Mouse (Mus musculus): ENCODE results near the gene Ap1b1. TPM values are rescaled to one million over a fixed set of nuclear protein-coding genes. Genes with fewer than 3 reads are reported as not detected.
A peak's percentile ranks its signal among the peaks of the same experiment; 100 is the strongest.
"Not testable (repeated sequence)": the region's sequence is repeated elsewhere in the genome, so short reads cannot be mapped to it uniquely, and the experiment has no call there.

Ap1b1 gene
- polyA plus RNA-seq, 1 experiment: 27.7 TPM

GRCm38 (mm10) chr11:5065056-5065821, 78.6 kb downstream of the Ap1b1 start, which contains the start of gene Gas2l1:
Gene Gas2l1 (minus strand): TSS chr11:5065327.
- peak within 1 kb of the TSS; percentile 70 for H3K27ac ChIP-seq (ENCODE audit: control insufficient read depth, insufficient read depth, low read depth, low read length)
- peaks cover 42% of the 10 kb centered on the region for H3K4me1 ChIP-seq (ENCODE audit: control insufficient read depth, insufficient read depth, low read length)
- H3K27me3 ChIP-seq (ENCODE audit: control insufficient read depth, insufficient read depth, low read length): no peaks in the 10 kb centered on the region
- peak; percentile 38 for TF ChIP-seq CTCF (IDR thresholded peaks at IDR 0.05; ENCODE audit: control insufficient read depth, insufficient read depth, insufficient replicate concordance, low read depth, low read length)
- peak; percentile 32 for TF ChIP-seq POLR2A (IDR thresholded peaks at IDR 0.05; ENCODE audit: control insufficient read depth, low read depth, low read length)
- peak within 1 kb of the TSS; percentile 93 for H3K4me3 ChIP-seq (ENCODE audit: control insufficient read depth, low read depth, low read length)
- 0 out of 2 replicates have a peak, but pooled peaks cover 1% of the 10 kb centered on the region for H3K36me3 ChIP-seq (ENCODE audit: control insufficient read depth, insufficient read depth, low read length)

GRCm38 (mm10) chr11:5067063-5067462, 80.4 kb downstream of the Ap1b1 start:
- TF ChIP-seq POLR2A (IDR thresholded peaks at IDR 0.05; ENCODE audit: control insufficient read depth, low read depth, low read length): no peak
- no peak for TF ChIP-seq CTCF (IDR thresholded peaks at IDR 0.05; ENCODE audit: control insufficient read depth, insufficient read depth, insufficient replicate concordance, low read depth, low read length)
- Histone ChIP-seq H3K36me3 (ENCODE audit: control insufficient read depth, insufficient read depth, low read length) (0 out of 2 replicates have a peak, but pooled peaks cover 1% of the 10 kb centered on the region), H3K4me1 (ENCODE audit: control insufficient read depth, insufficient read depth, low read length) (peaks cover 32% of the 10 kb centered on the region), H3K27ac (ENCODE audit: control insufficient read depth, insufficient read depth, low read depth, low read length) (no peak overlapping the region), H3K4me3 (ENCODE audit: control insufficient read depth, low read depth, low read length) (no peak overlapping the region), H3K27me3 (ENCODE audit: control insufficient read depth, insufficient read depth, low read length) (no peaks in the 10 kb centered on the region)

DNA sequence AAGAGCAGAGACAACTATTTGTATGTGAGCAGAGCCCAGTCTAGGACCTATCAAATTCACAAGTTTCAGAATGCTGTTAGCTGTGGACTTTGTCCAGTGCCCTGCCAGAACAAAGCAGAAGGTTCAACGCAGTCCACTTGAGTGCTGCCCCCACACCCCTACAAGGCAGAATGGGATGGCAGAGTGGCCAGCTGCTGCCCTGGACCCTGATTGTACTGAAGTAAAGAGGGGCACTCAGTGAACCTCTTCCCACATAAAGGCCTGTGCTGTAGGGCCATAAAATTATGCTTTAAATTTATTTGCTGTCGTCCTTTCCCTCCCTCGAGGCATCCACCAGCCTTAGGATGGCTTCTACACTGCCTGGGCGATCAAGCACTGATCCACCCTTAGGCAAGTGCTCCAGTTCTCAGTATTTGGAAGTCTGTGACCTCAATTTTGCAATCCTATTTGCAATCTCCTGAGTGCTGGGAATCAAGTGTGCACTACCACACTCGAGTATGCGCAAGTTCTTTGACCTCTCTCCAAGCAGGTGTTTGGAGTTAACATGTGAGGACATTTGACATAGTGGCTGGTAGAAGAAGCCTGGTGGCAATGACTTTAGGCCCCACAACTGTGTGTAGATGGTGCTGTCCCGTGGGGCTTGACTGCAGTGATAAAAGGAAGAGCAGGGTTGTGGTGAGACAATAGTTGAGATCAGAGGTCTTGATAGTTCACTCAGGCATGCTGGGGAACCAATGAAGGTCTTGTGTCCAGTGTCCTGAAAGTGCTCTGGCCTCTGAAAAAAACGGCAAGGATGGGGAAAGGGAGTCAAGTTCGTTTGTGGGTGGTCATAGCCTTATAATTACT, 81.7 kb downstream of the Ap1b1 start:
- no peaks in the 10 kb centered on the region for H3K27me3 ChIP-seq (ENCODE audit: control insufficient read depth, insufficient read depth, low read length)
- TF ChIP-seq CTCF (IDR thresholded peaks at IDR 0.05; ENCODE audit: control insufficient read depth, insufficient read depth, insufficient replicate concordance, low read depth, low read length) (no peak), POLR2A (IDR thresholded peaks at IDR 0.05; ENCODE audit: control insufficient read depth, low read depth, low read length) (no peak)
- 0 out of 2 replicates have a peak overlapping the region, but pooled peaks have one; percentile 1 for H3K27ac ChIP-seq (ENCODE audit: control insufficient read depth, insufficient read depth, low read depth, low read length)
- H3K4me1 ChIP-seq (ENCODE audit: control insufficient read depth, insufficient read depth, low read length): peaks cover 20% of the 10 kb centered on the region
- no peak overlapping the region for H3K4me3 ChIP-seq (ENCODE audit: control insufficient read depth, low read depth, low read length)
- H3K36me3 ChIP-seq (ENCODE audit: control insufficient read depth, insufficient read depth, low read length): peaks cover 2% of the 10 kb centered on the region; the same call in 1 of the 2 replicates

GRCm38 (mm10) chr11:5074882-5075281, 88.3 kb downstream of the Ap1b1 start:
- Histone ChIP-seq H3K4me1 (ENCODE audit: control insufficient read depth, insufficient read depth, low read length) (no peaks in the 10 kb centered on the region), H3K27me3 (ENCODE audit: control insufficient read depth, insufficient read depth, low read length) (no peaks in the 10 kb centered on the region), H3K36me3 (ENCODE audit: control insufficient read depth, insufficient read depth, low read length) (peaks cover 1% of the 10 kb centered on the region), H3K4me3 (ENCODE audit: control insufficient read depth, low read depth, low read length) (no peak overlapping the region), H3K27ac (ENCODE audit: control insufficient read depth, insufficient read depth, low read depth, low read length) (no peak overlapping the region)
- TF ChIP-seq POLR2A (IDR thresholded peaks at IDR 0.05; ENCODE audit: control insufficient read depth, low read depth, low read length): no peak
- TF ChIP-seq CTCF (IDR thresholded peaks at IDR 0.05; ENCODE audit: control insufficient read depth, insufficient read depth, insufficient replicate concordance, low read depth, low read length): no peak

- Histone ChIP-seq H3K27me3 (ENCODE audit: control insufficient read depth, insufficient read depth, low read length) (no peaks in the 10 kb centered on the region), H3K27ac (ENCODE audit: control insufficient read depth, insufficient read depth, low read depth, low read length) (no peak overlapping the region), H3K4me3 (ENCODE audit: control insufficient read depth, low read depth, low read length) (no peak overlapping the region), H3K4me1 (ENCODE audit: control insufficient read depth, insufficient read depth, low read length) (no peaks in the 10 kb centered on the region), H3K36me3 (ENCODE audit: control insufficient read depth, insufficient read depth, low read length) (peaks cover 1% of the 10 kb centered on the region)
- TF ChIP-seq CTCF (IDR thresholded peaks at IDR 0.05; ENCODE audit: control insufficient read depth, insufficient read depth, insufficient replicate concordance, low read depth, low read length) (no peak), POLR2A (IDR thresholded peaks at IDR 0.05; ENCODE audit: control insufficient read depth, low read depth, low read length) (no peak)
These were observed 89.1 kb downstream of the Ap1b1 start for GRCm38 (mm10) chr11:5075760-5076159.

DNA sequence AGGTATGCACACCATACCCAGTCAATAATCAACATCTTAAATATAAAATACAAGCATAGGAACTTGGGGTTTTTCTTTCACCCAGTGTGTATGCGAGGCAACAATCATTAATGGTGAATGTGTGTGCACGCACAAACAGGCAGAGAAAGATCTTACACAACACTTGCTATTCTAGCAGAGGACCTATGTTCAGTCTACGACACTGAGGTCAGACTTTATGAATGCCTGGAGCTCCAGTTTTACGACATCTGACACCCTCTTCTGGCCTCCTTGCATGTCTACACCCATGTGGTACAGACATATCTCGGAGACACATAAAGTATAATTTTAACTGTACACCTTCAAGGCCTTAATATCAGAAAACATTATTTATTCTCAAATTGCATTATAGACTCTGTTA, 90.2 kb downstream of the Ap1b1 start:
- H3K27me3 ChIP-seq (ENCODE audit: control insufficient read depth, insufficient read depth, low read length); H3K27ac ChIP-seq (ENCODE audit: control insufficient read depth, insufficient read depth, low read depth, low read length); H3K36me3 ChIP-seq (ENCODE audit: control insufficient read depth, insufficient read depth, low read length); H3K4me1 ChIP-seq (ENCODE audit: control insufficient read depth, insufficient read depth, low read length); H3K4me3 ChIP-seq (ENCODE audit: control insufficient read depth, low read depth, low read length): not testable (repeated sequence)

- TF ChIP-seq CTCF (IDR thresholded peaks at IDR 0.05; ENCODE audit: control insufficient read depth, insufficient read depth, insufficient replicate concordance, low read depth, low read length): no peak
- Histone ChIP-seq H3K36me3 (ENCODE audit: control insufficient read depth, insufficient read depth, low read length) (peaks cover 7% of the 10 kb centered on the region), H3K27me3 (ENCODE audit: control insufficient read depth, insufficient read depth, low read length) (no peaks in the 10 kb centered on the region), H3K27ac (ENCODE audit: control insufficient read depth, insufficient read depth, low read depth, low read length) (no peak overlapping the region), H3K4me3 (ENCODE audit: control insufficient read depth, low read depth, low read length) (no peak overlapping the region), H3K4me1 (ENCODE audit: control insufficient read depth, insufficient read depth, low read length) (no peaks in the 10 kb centered on the region)
These were observed 102.5 kb downstream of the Ap1b1 start for GRCm38 (mm10) chr11:5089147-5089546.

Data from testis, adult 2 months (tissue).